ENCODE assay signal across 8 mouse cellular contexts in the genomic region with DNA sequence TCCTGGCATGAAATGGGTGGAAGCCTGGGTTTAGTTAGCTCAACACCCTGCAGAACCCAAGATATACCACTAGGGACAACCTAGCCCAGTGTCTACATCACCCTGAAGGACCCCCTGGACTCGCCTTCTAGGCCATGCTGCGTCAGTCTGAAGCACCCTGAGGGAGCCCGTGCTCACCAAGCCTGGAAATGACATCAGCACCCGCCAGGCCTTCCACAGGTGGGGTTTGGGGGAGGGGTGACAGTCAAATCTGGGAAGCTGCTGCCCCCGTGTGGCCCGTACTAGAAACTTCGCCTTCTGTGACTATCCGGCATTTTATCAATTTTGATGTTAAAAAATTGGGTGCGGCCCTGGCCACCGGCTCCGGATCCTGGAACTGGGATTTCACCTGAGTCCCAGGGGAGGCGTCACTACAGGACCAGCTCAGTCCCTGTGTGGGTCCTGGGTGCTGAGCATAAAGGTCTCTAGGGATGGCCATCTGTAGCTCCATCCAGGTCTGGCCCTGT. TPM values are rescaled to one million over a fixed set of nuclear protein-coding genes. Genes with fewer than 3 reads are reported as not detected.
DNase-seq lines count a peak whose midpoint lies in the region; ATAC-seq lines count a peak whose summit lies in the region.

No protein-coding gene starts in this region.

- H3K9me3 ChIP-seq in embryonic facial prominence, embryonic 12.5 days, result no peaks in the 10 kb centered on the region
- no peaks in the 10 kb centered on the region for H3K9me3 ChIP-seq in limb, embryonic 10.5 days (replicated peaks)
- H3K9me3 ChIP-seq in midbrain, embryonic 12.5 days, result 0 out of 2 replicates have a peak, but pooled peaks cover 4% of the 10 kb centered on the region

- no peak overlapping the region for H3K4me2 ChIP-seq in embryonic facial prominence, embryonic 12.5 days (replicated peaks)
- no peak overlapping the region for H3K4me2 ChIP-seq in midbrain, embryonic 12.5 days (replicated peaks)

- 5% methylated on average over 12 of the region's 12 CpGs for WGBS in embryonic facial prominence, embryonic 12.5 days
- WGBS in limb, embryonic 10.5 days, result 8% methylated on average over 12 of the region's 12 CpGs
- WGBS in midbrain, embryonic 12.5 days, result 7% methylated on average over 12 of the region's 12 CpGs

- 0 out of 2 replicates have a peak overlapping the region, but pooled peaks have one; percentile 12 for H3K27ac ChIP-seq in embryonic facial prominence, embryonic 12.5 days
- peak overlapping the region; percentile 39; the same call in 1 of the 2 replicates for H3K27ac ChIP-seq in limb, embryonic 10.5 days
- no peak overlapping the region for H3K27ac ChIP-seq in midbrain, embryonic 12.5 days (replicated peaks)

- peak; percentile 84 for DNase-seq in 3134 (ENCODE audit: extremely low read depth, insufficient read length, low spot score)
- peak; percentile 87 for DNase-seq in adrenal gland, postnatal 10 days
- DNase-seq in heart, adult 11 months, result peak; percentile 99
- peak; percentile 95 for DNase-seq in kidney, adult 11 months
- peak; percentile 84 for DNase-seq in limb, embryonic 10.5 days (ENCODE audit: low spot score)
- peak; percentile 71 for DNase-seq in spleen, adult 12 weeks (ENCODE audit: low spot score)

- peak; percentile 78; the same call in 1 of the 2 replicates for ATAC-seq in embryonic facial prominence, embryonic 12.5 days (ENCODE audit: insufficient number of reproducible peaks, insufficient read depth, low FRiP score, low TSS enrichment)
- ATAC-seq in midbrain, embryonic 12.5 days (ENCODE audit: low FRiP score, low read depth), result peak; percentile 70

- H3K9ac ChIP-seq in embryonic facial prominence, embryonic 12.5 days, result no peak overlapping the region
- no peak overlapping the region for H3K9ac ChIP-seq in midbrain, embryonic 12.5 days (replicated peaks)

- H3K27me3 ChIP-seq in embryonic facial prominence, embryonic 12.5 days, result no peaks in the 10 kb centered on the region
- no peaks in the 10 kb centered on the region for H3K27me3 ChIP-seq in limb, embryonic 10.5 days (ENCODE audit: low read depth, poor library complexity, severe bottlenecking)
- H3K27me3 ChIP-seq in midbrain, embryonic 12.5 days, result no peaks in the 10 kb centered on the region; the same call in 1 of the 2 replicates

- H3K4me3 ChIP-seq in embryonic facial prominence, embryonic 12.5 days, result no peak overlapping the region
- H3K4me3 ChIP-seq in limb, embryonic 10.5 days, result no peak overlapping the region
- H3K4me3 ChIP-seq in midbrain, embryonic 12.5 days, result no peak overlapping the region

- H3K36me3 ChIP-seq in embryonic facial prominence, embryonic 12.5 days, result no peaks in the 10 kb centered on the region
- no peaks in the 10 kb centered on the region for H3K36me3 ChIP-seq in limb, embryonic 10.5 days
- no peaks in the 10 kb centered on the region for H3K36me3 ChIP-seq in midbrain, embryonic 12.5 days

- peaks cover 4% of the 10 kb centered on the region; the same call in 1 of the 2 replicates for H3K4me1 ChIP-seq in embryonic facial prominence, embryonic 12.5 days
- H3K4me1 ChIP-seq in limb, embryonic 10.5 days, result peaks cover 11% of the 10 kb centered on the region
- peaks cover 6% of the 10 kb centered on the region; the same call in 1 of the 2 replicates for H3K4me1 ChIP-seq in midbrain, embryonic 12.5 days

RNA-seq across cellular contexts. Expression of a gene that starts 6.7 kb away (rescaled TPM):
- 10 to 100 TPM; 63.8 to 72.7 TPM for total RNA-seq in adrenal gland, postnatal 10 days (2021)
- 82.7 and 83.5 TPM in 2 replicates for polyA plus RNA-seq in embryonic facial prominence, embryonic 12.5 days (2016; fragmentation: Nextera tagmentation; extraction: Ambion mirVana)
- 88.5 and 91.5 TPM in 2 replicates for polyA plus RNA-seq in limb, embryonic 10.5 days (2016; fragmentation: Nextera tagmentation; extraction: Ambion mirVana)
- polyA plus RNA-seq in midbrain, embryonic 12.5 days (2016; fragmentation: Nextera tagmentation; extraction: Ambion mirVana), result 70.9 and 72.6 TPM in 2 replicates

RNA-seq across cellular contexts. Expression of a gene that starts 7.6 kb away (rescaled TPM):
- total RNA-seq in adrenal gland, postnatal 10 days (2021), result 100 to 1,000 TPM; 541 to 611 TPM
- polyA plus RNA-seq in embryonic facial prominence, embryonic 12.5 days (2016; fragmentation: Nextera tagmentation; extraction: Ambion mirVana), result 523 and 554 TPM in 2 replicates
- 337 and 432 TPM in 2 replicates for polyA plus RNA-seq in limb, embryonic 10.5 days (2016; fragmentation: Nextera tagmentation; extraction: Ambion mirVana)
- 524 and 532 TPM in 2 replicates for polyA plus RNA-seq in midbrain, embryonic 12.5 days (2016; fragmentation: Nextera tagmentation; extraction: Ambion mirVana)

RNA-seq across cellular contexts. Expression of a gene that starts 22.7 kb away (rescaled TPM):
- 10 to 100 TPM; 10.9 to 18.1 TPM for total RNA-seq in adrenal gland, postnatal 10 days (2021)
- polyA plus RNA-seq in embryonic facial prominence, embryonic 12.5 days (2016; fragmentation: Nextera tagmentation; extraction: Ambion mirVana), result 59.2 and 71.1 TPM in 2 replicates
- 17.1 and 28.2 TPM in 2 replicates for polyA plus RNA-seq in limb, embryonic 10.5 days (2016; fragmentation: Nextera tagmentation; extraction: Ambion mirVana)
- 17.8 and 17.9 TPM in 2 replicates for polyA plus RNA-seq in midbrain, embryonic 12.5 days (2016; fragmentation: Nextera tagmentation; extraction: Ambion mirVana)

RNA-seq across cellular contexts. Expression of a gene that starts 27.6 kb away (rescaled TPM):
- 1 to 10 TPM in 1 of 2 experiments, under 1 TPM in 1; 0.66 to 1.1 TPM for total RNA-seq in adrenal gland, postnatal 10 days (2021)
- polyA plus RNA-seq in embryonic facial prominence, embryonic 12.5 days (2016; fragmentation: Nextera tagmentation; extraction: Ambion mirVana), result 0.86 and 0.97 TPM in 2 replicates
- polyA plus RNA-seq in limb, embryonic 10.5 days (2016; fragmentation: Nextera tagmentation; extraction: Ambion mirVana), result 0.80 and 2.0 TPM in 2 replicates
- polyA plus RNA-seq in midbrain, embryonic 12.5 days (2016; fragmentation: Nextera tagmentation; extraction: Ambion mirVana), result 0.58 and 1.0 TPM in 2 replicates

RNA-seq across cellular contexts. Expression of a gene that starts 49.2 kb away (rescaled TPM):
- total RNA-seq in adrenal gland, postnatal 10 days (2021), result 10 to 100 TPM in 1 of 2 experiments, 1 to 10 TPM in 1; 8.7 to 10.8 TPM
- polyA plus RNA-seq in embryonic facial prominence, embryonic 12.5 days (2016; fragmentation: Nextera tagmentation; extraction: Ambion mirVana), result 14.4 and 16.2 TPM in 2 replicates
- 12.6 and 15.5 TPM in 2 replicates for polyA plus RNA-seq in limb, embryonic 10.5 days (2016; fragmentation: Nextera tagmentation; extraction: Ambion mirVana)
- 2.9 and 5.1 TPM in 2 replicates for polyA plus RNA-seq in midbrain, embryonic 12.5 days (2016; fragmentation: Nextera tagmentation; extraction: Ambion mirVana)
